Mouse (Mus musculus) embryonic fibroblast, embryonic 13.5 days (primary cell): ENCODE data around the gene Ppfibp2. TPM values are rescaled to one million over a fixed set of nuclear protein-coding genes. Genes with fewer than 3 reads are reported as not detected.

Experiments used
- H3K27ac ChIP-seq: 2 replicates; pipeline ENCODE4 v1.5.1; 2012; ENCODE audit warnings: low read length, control low read depth, inconsistent platforms; ENCODE audit not compliant: insufficient read depth
- H3K4me1 ChIP-seq: 2 replicates; pipeline ENCODE4 v1.6.1; 2011; ENCODE audit warnings: low read length; ENCODE audit not compliant: control insufficient read depth, insufficient read depth
- H3K4me3 ChIP-seq: 2 replicates; pipeline ENCODE4 v1.5.1; 2011; ENCODE audit warnings: mild to moderate bottlenecking, control low read depth, low read length; ENCODE audit not compliant: insufficient read depth
- CTCF ChIP-seq: IDR thresholded peaks from 2 replicates; pipeline ENCODE4 v1.5.1; 2011; ENCODE audit warnings: mild to moderate bottlenecking, control low read depth, low read length, moderate library complexity, borderline replicate concordance; ENCODE audit not compliant: insufficient read depth
- POLR2A ChIP-seq: IDR thresholded peaks from 2 replicates; pipeline ENCODE4 v1.6.1; 2011; ENCODE audit warnings: low read depth, mild to moderate bottlenecking, control low read depth, low read length, moderate library complexity
- polyA plus RNA-seq: library from polyadenylated mRNA; stranded (reverse); fragments of >200 nt; gene quantifications from 2 replicates; pipeline ENCODE4 v1.2.4, GENCODE M21; 2011; ENCODE audit warnings: low read depth; ENCODE audit not compliant: missing spikeins, insufficient read length

Gene Ppfibp2
- polyA plus RNA-seq, 1 experiment, result 2.0 TPM

DNA sequence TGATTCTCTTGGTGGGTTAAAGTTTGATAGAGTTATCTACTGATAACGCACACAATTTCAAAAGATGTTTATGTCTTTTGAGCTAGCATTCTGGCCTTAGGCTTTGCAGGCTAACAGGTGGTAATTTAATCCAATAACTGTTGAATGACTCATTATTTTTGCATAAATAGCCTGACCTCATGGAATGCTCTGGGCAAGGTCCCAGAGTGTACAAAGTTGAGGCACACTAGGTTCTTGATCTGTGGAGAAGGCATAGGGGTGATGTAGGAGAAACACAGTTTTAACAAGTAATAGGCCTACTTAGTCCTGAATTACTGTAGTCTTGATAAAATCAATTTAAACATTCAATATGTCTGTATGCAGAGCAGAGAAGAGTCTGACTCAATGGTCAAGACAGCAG, 183.2 kb downstream of the Ppfibp2 start:
- TF ChIP-seq POLR2A, result no peak
- no peak for TF ChIP-seq CTCF
- Histone ChIP-seq H3K4me1 (no peaks in the 10 kb centered on the region), H3K27ac (no peak overlapping the region), H3K4me3 (no peak overlapping the region)

DNA sequence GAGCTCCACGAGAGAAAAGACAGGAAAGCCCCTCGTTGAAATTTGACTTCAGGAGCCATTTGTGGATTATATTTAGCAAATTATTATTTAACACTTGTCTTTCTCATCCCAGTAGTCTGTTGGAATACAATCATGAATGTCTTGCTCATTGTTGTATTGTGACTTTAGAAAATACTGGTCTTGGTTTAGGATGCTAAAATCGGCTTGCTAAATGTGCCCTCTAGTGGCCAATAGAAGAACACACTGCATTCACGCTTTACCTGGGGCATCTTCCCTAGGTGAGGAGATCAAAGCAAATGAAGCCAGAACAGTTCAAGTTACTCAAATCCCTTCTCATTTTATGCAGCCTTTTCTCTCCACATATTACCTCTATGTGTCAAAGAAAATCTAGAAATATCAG, 184.6 kb downstream of the Ppfibp2 start:
- TF ChIP-seq CTCF (0 out of 2 replicates have a peak, but pooled peaks have one; percentile 15), POLR2A (no peak)
- no peaks in the 10 kb centered on the region for H3K4me1 ChIP-seq
- no peak overlapping the region for H3K4me3 ChIP-seq
- H3K27ac ChIP-seq, result no peak overlapping the region

DNA sequence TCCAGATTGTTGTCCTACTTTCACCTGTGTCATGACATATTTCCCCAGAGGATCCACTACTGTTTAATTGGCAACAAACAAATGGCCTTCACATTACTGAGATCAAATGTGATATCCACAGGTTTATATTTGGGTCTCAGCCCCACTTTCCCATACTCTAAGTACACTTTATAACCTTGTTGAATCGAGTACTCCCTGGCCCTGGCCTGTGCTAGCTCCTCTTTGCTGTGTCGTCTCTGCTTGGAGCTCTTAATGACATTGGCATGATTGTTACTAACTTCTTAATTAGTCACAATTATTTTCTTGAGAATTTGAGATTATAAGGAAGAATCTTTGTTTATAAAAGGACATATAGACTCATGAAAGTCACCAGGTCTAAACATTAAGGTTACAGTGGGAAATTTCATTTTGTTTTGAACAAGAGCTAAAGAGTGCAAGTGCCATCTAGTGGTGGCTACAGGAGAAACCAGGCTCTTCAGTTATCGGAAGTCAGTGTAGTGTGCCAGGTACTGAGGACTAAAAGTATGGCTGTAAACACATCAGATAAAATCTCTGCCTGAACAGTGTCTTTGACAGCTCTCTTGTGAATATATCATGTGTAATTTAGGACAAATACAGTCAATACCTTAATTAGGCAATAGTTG, 193.1 kb downstream of the Ppfibp2 start:
- Histone ChIP-seq H3K4me3 (no peak overlapping the region), H3K4me1 (no peaks in the 10 kb centered on the region), H3K27ac (no peak overlapping the region)
- no peak for TF ChIP-seq CTCF
- no peak for TF ChIP-seq POLR2A

DNA sequence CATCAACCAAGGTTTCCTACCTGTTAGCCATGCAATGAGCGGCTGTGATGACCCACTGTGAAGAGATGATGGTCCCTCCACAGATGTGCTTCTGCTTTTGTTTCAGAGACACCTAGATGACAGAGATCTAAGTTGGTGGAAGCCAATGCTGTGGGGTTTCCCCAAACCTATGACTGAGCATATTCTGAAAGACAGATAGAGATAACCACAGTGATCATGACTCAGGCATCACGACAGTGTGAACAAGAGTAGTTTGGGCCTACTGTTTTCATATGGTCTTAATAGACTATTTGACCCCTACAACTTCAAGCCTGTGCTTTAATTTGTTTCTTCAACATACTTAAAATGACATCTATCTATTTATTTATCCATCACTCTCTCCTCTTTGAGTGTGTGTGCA, 201.5 kb downstream of the Ppfibp2 start:
- TF ChIP-seq CTCF (no peak), POLR2A (no peak)
- Histone ChIP-seq H3K27ac (no peak overlapping the region), H3K4me3 (no peak overlapping the region), H3K4me1 (no peaks in the 10 kb centered on the region)

Other genes starting within 250 kb of the Ppfibp2 start
- 0.21 TPM in 1 of 2 replicates, not detected in the other for gene Syt9, start 224.5 kb upstream of the Ppfibp2 start, polyA plus RNA-seq
- 1.3 and 13.0 TPM in 2 replicates for gene Olfml1, start 27.8 kb upstream of the Ppfibp2 start, polyA plus RNA-seq
- not detected in 2 replicates for gene 5330417H12Rik, start 30.0 kb downstream of the Ppfibp2 start, polyA plus RNA-seq
- 1.8 and 3.3 TPM in 2 replicates for gene Cyb5r2, start 162.8 kb downstream of the Ppfibp2 start, polyA plus RNA-seq
- not detected in 2 replicates for gene Ovch2, start 206.0 kb downstream of the Ppfibp2 start, polyA plus RNA-seq
- not detected in 2 replicates for gene Olfr467, start 217.1 kb downstream of the Ppfibp2 start, polyA plus RNA-seq
- gene Olfr469, start 230.3 kb downstream of the Ppfibp2 start, polyA plus RNA-seq, result not detected in 2 replicates